Mouse (Mus musculus): ENCODE measurements around the gene Ttll6. TPM values are rescaled to one million over a fixed set of nuclear protein-coding genes. Genes with fewer than 3 reads are reported as not detected.

Gene Ttll6
- polyA plus RNA-seq, 1 experiment from 2014 or later = 0.04 TPM

- Histone ChIP-seq H3K36me3 (ENCODE audit: control insufficient read depth, insufficient read depth, low read length) (no peaks in the 10 kb centered on the region), H3K9me3 (ENCODE audit: control insufficient read depth, low read length) (no peaks in the 10 kb centered on the region), H3K27ac (replicated peaks; ENCODE audit: low read depth, low read length) (no peak within 1 kb of the TSS), H3K4me1 (ENCODE audit: control insufficient read depth, insufficient read depth, low read length) (peaks cover 9% of the 10 kb centered on the region), H3K9ac (ENCODE audit: low read length) (no peak within 1 kb of the TSS), H3K4me2 (ENCODE audit: low read depth, severe bottlenecking) (peak within 1 kb of the TSS; percentile 20; the same call in 1 of the 2 replicates), H3K4me3 (ENCODE audit: low read depth, low read length) (peak within 1 kb of the TSS; percentile 15; the same call in 1 of the 2 replicates), H3K27me3 (ENCODE audit: control insufficient read depth, insufficient read depth, low read length) (peaks cover 96% of the 10 kb centered on the region)
- DNase-seq (ENCODE audit: low spot score) = peak; percentile 78
- no peak for ATAC-seq (ENCODE audit: insufficient number of reproducible peaks, low FRiP score, low TSS enrichment, low read depth)
- under 1% methylated on average over 34 of the region's 35 CpGs for WGBS
These were observed 60.2 kb downstream of the Ttll6 start, which contains the start of gene Hoxb13 for GRCm38 (mm10) chr11:96193521-96194400. Hoxb13 (plus strand) TSS chr11:96194316.

- WGBS = 0% methylated on average over 10 of the region's 10 CpGs
- peak overlapping the region; percentile 15; the same call in 1 of the 2 replicates for H3K4me3 ChIP-seq (ENCODE audit: low read depth, low read length)
- DNase-seq (ENCODE audit: low spot score) (no peak), ATAC-seq (ENCODE audit: insufficient number of reproducible peaks, low FRiP score, low TSS enrichment, low read depth) (no peak)
- H3K9ac ChIP-seq (ENCODE audit: low read length) = no peak overlapping the region
- H3K9me3 ChIP-seq (ENCODE audit: control insufficient read depth, low read length) = no peaks in the 10 kb centered on the region
- H3K4me1 ChIP-seq (ENCODE audit: control insufficient read depth, insufficient read depth, low read length) = peaks cover 9% of the 10 kb centered on the region
- no peaks in the 10 kb centered on the region for H3K36me3 ChIP-seq (ENCODE audit: control insufficient read depth, insufficient read depth, low read length)
- peaks cover 96% of the 10 kb centered on the region for H3K27me3 ChIP-seq (ENCODE audit: control insufficient read depth, insufficient read depth, low read length)
- H3K27ac ChIP-seq (replicated peaks; ENCODE audit: low read depth, low read length) = no peak overlapping the region
- H3K4me2 ChIP-seq (ENCODE audit: low read depth, severe bottlenecking) = peak overlapping the region; percentile 20; the same call in 1 of the 2 replicates
These were observed 60.8 kb downstream of the Ttll6 start for GRCm38 (mm10) chr11:96194401-96194710.

GRCm38 (mm10) chr11:96194961-96195640 is 61.5 kb downstream of the Ttll6 start:
- no peak overlapping the region for H3K4me2 ChIP-seq (ENCODE audit: low read depth, severe bottlenecking)
- WGBS = 7% methylated on average over 11 of the region's 11 CpGs
- H3K27me3 ChIP-seq (ENCODE audit: control insufficient read depth, insufficient read depth, low read length) = peaks cover 98% of the 10 kb centered on the region
- H3K4me1 ChIP-seq (ENCODE audit: control insufficient read depth, insufficient read depth, low read length) = peaks cover 9% of the 10 kb centered on the region
- no peak for ATAC-seq (ENCODE audit: insufficient number of reproducible peaks, low FRiP score, low TSS enrichment, low read depth)
- no peak overlapping the region for H3K27ac ChIP-seq (replicated peaks; ENCODE audit: low read depth, low read length)
- no peak overlapping the region for H3K9ac ChIP-seq (ENCODE audit: low read length)
- no peak for DNase-seq (ENCODE audit: low spot score)
- no peak overlapping the region for H3K4me3 ChIP-seq (ENCODE audit: low read depth, low read length)
- no peaks in the 10 kb centered on the region for H3K36me3 ChIP-seq (ENCODE audit: control insufficient read depth, insufficient read depth, low read length)
- H3K9me3 ChIP-seq (ENCODE audit: control insufficient read depth, low read length) = no peaks in the 10 kb centered on the region

DNA sequence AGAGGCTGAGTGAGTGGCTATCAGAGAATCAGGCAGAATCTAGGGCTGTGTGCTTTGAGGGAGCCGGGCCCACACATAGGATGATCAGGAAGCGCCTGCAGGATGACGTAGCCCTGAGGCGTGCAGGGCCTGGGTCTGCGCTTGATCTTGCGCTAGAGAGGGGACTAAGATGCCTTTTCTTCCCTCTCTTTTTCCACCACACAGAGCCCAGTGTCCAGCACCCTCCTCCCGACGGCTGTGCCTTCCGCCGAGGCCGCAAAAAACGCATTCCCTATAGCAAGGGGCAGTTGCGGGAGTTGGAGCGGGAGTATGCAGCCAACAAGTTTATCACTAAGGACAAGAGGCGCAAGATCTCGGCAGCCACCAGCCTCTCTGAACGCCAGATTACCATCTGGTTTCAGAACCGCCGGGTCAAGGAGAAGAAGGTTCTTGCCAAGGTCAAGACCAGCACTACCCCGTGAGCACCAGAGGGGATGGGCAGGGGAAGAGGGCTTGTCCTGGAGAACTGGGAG is 62.2 kb downstream of the Ttll6 start:
- DNase-seq (ENCODE audit: low spot score) = no peak
- ATAC-seq (ENCODE audit: insufficient number of reproducible peaks, low FRiP score, low TSS enrichment, low read depth) = no peak
- peaks cover 9% of the 10 kb centered on the region for H3K4me1 ChIP-seq (ENCODE audit: control insufficient read depth, insufficient read depth, low read length)
- no peak overlapping the region for H3K27ac ChIP-seq (replicated peaks; ENCODE audit: low read depth, low read length)
- no peaks in the 10 kb centered on the region for H3K36me3 ChIP-seq (ENCODE audit: control insufficient read depth, insufficient read depth, low read length)
- H3K4me3 ChIP-seq (ENCODE audit: low read depth, low read length) = no peak overlapping the region
- no peaks in the 10 kb centered on the region for H3K9me3 ChIP-seq (ENCODE audit: control insufficient read depth, low read length)
- H3K9ac ChIP-seq (ENCODE audit: low read length) = no peak overlapping the region
- H3K4me2 ChIP-seq (ENCODE audit: low read depth, severe bottlenecking) = no peak overlapping the region
- WGBS = 0% methylated on average over 20 of the region's 20 CpGs
- H3K27me3 ChIP-seq (ENCODE audit: control insufficient read depth, insufficient read depth, low read length) = peaks cover 98% of the 10 kb centered on the region

GRCm38 (mm10) chr11:96198642-96199041 is 65.1 kb downstream of the Ttll6 start:
- no peak for DNase-seq (ENCODE audit: low spot score)
- WGBS = 0% methylated on average over 12 of the region's 12 CpGs
- H3K4me3 ChIP-seq (ENCODE audit: low read depth, low read length) = no peak overlapping the region

DNA sequence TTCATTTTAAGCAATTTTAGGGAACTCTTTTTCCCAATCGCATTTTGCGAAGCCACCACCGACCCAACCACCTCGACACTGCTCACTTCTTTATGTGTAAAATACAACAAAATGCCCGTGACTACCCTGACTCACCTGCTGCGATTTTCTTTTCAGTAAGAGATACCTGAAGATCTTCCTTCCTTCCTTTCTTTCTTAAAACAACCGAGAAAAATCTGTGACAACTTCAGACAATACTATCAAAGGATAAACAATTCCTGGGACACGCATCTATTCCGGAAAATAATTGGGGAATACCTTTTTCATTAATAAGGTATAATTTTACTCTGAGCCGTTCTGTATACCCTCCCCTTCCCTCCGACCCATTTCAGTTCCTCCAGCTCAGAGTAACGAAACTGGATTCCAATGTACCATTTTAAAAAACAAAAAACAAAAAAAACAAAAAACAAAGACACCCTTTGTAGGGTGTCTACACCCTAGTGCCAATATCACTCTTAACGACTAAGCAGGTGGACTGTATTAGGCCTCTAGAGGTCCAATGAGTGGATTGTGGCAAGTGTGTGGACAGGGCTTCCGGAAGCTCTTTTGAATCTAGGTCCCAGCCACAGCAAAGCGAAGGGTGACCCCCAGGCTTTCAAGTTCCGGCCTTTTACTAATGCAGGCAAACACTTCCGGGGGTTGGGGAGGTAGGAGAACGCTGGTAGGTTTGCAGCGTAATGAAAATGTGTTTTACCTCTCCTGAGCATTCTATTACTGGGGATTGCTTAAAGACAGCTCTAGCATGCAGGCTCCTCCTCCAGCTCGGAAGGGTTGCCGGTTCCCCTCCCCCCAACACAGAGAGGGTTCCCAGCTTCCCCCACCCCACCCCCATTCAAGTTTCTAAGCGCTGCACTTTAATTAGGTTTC is 65.8 kb downstream of the Ttll6 start:
- Histone ChIP-seq H3K9ac (ENCODE audit: low read length) (no peak overlapping the region), H3K27ac (replicated peaks; ENCODE audit: low read depth, low read length) (no peak overlapping the region), H3K4me2 (ENCODE audit: low read depth, severe bottlenecking) (no peak overlapping the region), H3K36me3 (ENCODE audit: control insufficient read depth, insufficient read depth, low read length) (no peaks in the 10 kb centered on the region), H3K4me3 (ENCODE audit: low read depth, low read length) (no peak overlapping the region), H3K4me1 (ENCODE audit: control insufficient read depth, insufficient read depth, low read length) (no peaks in the 10 kb centered on the region; the same call in 1 of the 2 replicates), H3K27me3 (ENCODE audit: control insufficient read depth, insufficient read depth, low read length) (peaks cover 99% of the 10 kb centered on the region), H3K9me3 (ENCODE audit: control insufficient read depth, low read length) (no peaks in the 10 kb centered on the region)
- 3% methylated on average over 22 of the region's 22 CpGs for WGBS
- DNase-seq (ENCODE audit: low spot score) (no peak), ATAC-seq (ENCODE audit: insufficient number of reproducible peaks, low FRiP score, low TSS enrichment, low read depth) (no peak)

More at GRCm38 (mm10) chr11:96198642-96199041, 65.1 kb downstream of the Ttll6 start:
- H3K9ac ChIP-seq (ENCODE audit: low read length) = no peak overlapping the region
- no peak overlapping the region for H3K4me2 ChIP-seq (ENCODE audit: low read depth, severe bottlenecking)
- peaks cover 100% of the 10 kb centered on the region for H3K27me3 ChIP-seq (ENCODE audit: control insufficient read depth, insufficient read depth, low read length)
- no peaks in the 10 kb centered on the region for H3K36me3 ChIP-seq (ENCODE audit: control insufficient read depth, insufficient read depth, low read length)
- peaks cover 6% of the 10 kb centered on the region for H3K4me1 ChIP-seq (ENCODE audit: control insufficient read depth, insufficient read depth, low read length)
- H3K27ac ChIP-seq (replicated peaks; ENCODE audit: low read depth, low read length) = no peak overlapping the region
- no peaks in the 10 kb centered on the region for H3K9me3 ChIP-seq (ENCODE audit: control insufficient read depth, low read length)
- no peak for ATAC-seq (ENCODE audit: insufficient number of reproducible peaks, low FRiP score, low TSS enrichment, low read depth)

GRCm38 (mm10) chr11:96200183-96200655 is 66.6 kb downstream of the Ttll6 start:
- WGBS = under 1% methylated on average over 14 of the region's 14 CpGs
- H3K4me3 ChIP-seq (ENCODE audit: low read depth, low read length) = no peak overlapping the region
- H3K4me2 ChIP-seq (ENCODE audit: low read depth, severe bottlenecking) = no peak overlapping the region
- H3K27me3 ChIP-seq (ENCODE audit: control insufficient read depth, insufficient read depth, low read length) = peaks cover 97% of the 10 kb centered on the region
- ATAC-seq (ENCODE audit: insufficient number of reproducible peaks, low FRiP score, low TSS enrichment, low read depth) = no peak
- DNase-seq (ENCODE audit: low spot score) = no peak
- no peak overlapping the region for H3K9ac ChIP-seq (ENCODE audit: low read length)
- H3K9me3 ChIP-seq (ENCODE audit: control insufficient read depth, low read length) = no peaks in the 10 kb centered on the region
- H3K27ac ChIP-seq (replicated peaks; ENCODE audit: low read depth, low read length) = no peak overlapping the region
- H3K4me1 ChIP-seq (ENCODE audit: control insufficient read depth, insufficient read depth, low read length) = no peaks in the 10 kb centered on the region
- H3K36me3 ChIP-seq (ENCODE audit: control insufficient read depth, insufficient read depth, low read length) = no peaks in the 10 kb centered on the region

GRCm38 (mm10) chr11:96201741-96202140 is 68.2 kb downstream of the Ttll6 start:
- Histone ChIP-seq H3K27ac (replicated peaks; ENCODE audit: low read depth, low read length) (no peak overlapping the region), H3K9me3 (ENCODE audit: control insufficient read depth, low read length) (no peaks in the 10 kb centered on the region), H3K27me3 (ENCODE audit: control insufficient read depth, insufficient read depth, low read length) (peaks cover 96% of the 10 kb centered on the region), H3K9ac (ENCODE audit: low read length) (no peak overlapping the region), H3K36me3 (ENCODE audit: control insufficient read depth, insufficient read depth, low read length) (no peaks in the 10 kb centered on the region), H3K4me3 (ENCODE audit: low read depth, low read length) (no peak overlapping the region), H3K4me1 (ENCODE audit: control insufficient read depth, insufficient read depth, low read length) (no peaks in the 10 kb centered on the region), H3K4me2 (ENCODE audit: low read depth, severe bottlenecking) (no peak overlapping the region)
- DNase-seq (ENCODE audit: low spot score) = no peak
- no peak for ATAC-seq (ENCODE audit: insufficient number of reproducible peaks, low FRiP score, low TSS enrichment, low read depth)

Data from limb, embryonic 11.5 days (tissue).